ENCODE assay signal across 8 mouse cellular contexts in genomic region chr19:10266196-10266850, GRCm38 (mm10). TPM values are rescaled to one million over a fixed set of nuclear protein-coding genes. Genes with fewer than 3 reads are reported as not detected.
DNase-seq lines count a peak whose midpoint lies in the region; ATAC-seq and TF ChIP-seq lines count a peak whose summit lies in the region.

No protein-coding gene starts in this region.

- H3K9me3 ChIP-seq in embryonic facial prominence, embryonic 15.5 days (replicated peaks) = no peaks in the 10 kb centered on the region
- H3K9me3 ChIP-seq in heart, embryonic 13.5 days = no peaks in the 10 kb centered on the region
- H3K9me3 ChIP-seq in liver, embryonic 14.5 days (ENCODE audit: control insufficient read depth, low read length) = no peaks in the 10 kb centered on the region
- no peaks in the 10 kb centered on the region for H3K9me3 ChIP-seq in neural tube, embryonic 12.5 days
- H3K9me3 ChIP-seq in stomach, postnatal 0 days (ENCODE audit: control insufficient read depth, low read length) = no peaks in the 10 kb centered on the region

- no peaks in the 10 kb centered on the region for H3K36me3 ChIP-seq in embryonic facial prominence, embryonic 15.5 days
- no peaks in the 10 kb centered on the region for H3K36me3 ChIP-seq in heart, embryonic 13.5 days
- H3K36me3 ChIP-seq in liver, embryonic 14.5 days (replicated peaks; ENCODE audit: control insufficient read depth, insufficient read depth, low read depth) = no peaks in the 10 kb centered on the region
- H3K36me3 ChIP-seq in neural tube, embryonic 12.5 days = no peaks in the 10 kb centered on the region
- H3K36me3 ChIP-seq in stomach, postnatal 0 days (ENCODE audit: control insufficient read depth, insufficient read depth, low read length) = no peaks in the 10 kb centered on the region; the same call in 1 of the 2 replicates

- H3K4me2 ChIP-seq in embryonic facial prominence, embryonic 15.5 days (replicated peaks) = no peak overlapping the region
- peak overlapping the region; percentile 36 for H3K4me2 ChIP-seq in heart, embryonic 13.5 days
- H3K4me2 ChIP-seq in liver, embryonic 14.5 days (ENCODE audit: low read depth) = no peak overlapping the region
- no peak overlapping the region for H3K4me2 ChIP-seq in neural tube, embryonic 12.5 days (replicated peaks)
- no peak overlapping the region for H3K4me2 ChIP-seq in stomach, postnatal 0 days (replicated peaks; ENCODE audit: low read depth)

- no peak overlapping the region; the same call in 1 of the 2 replicates for H3K27ac ChIP-seq in embryonic facial prominence, embryonic 15.5 days (replicated peaks)
- peak overlapping the region; percentile 45 for H3K27ac ChIP-seq in heart, embryonic 13.5 days (replicated peaks)
- H3K27ac ChIP-seq in liver, embryonic 14.5 days = no peak overlapping the region
- H3K27ac ChIP-seq in neural tube, embryonic 12.5 days = no peak overlapping the region
- peak overlapping the region; percentile 82 for H3K27ac ChIP-seq in stomach, postnatal 0 days (replicated peaks)

- 22% methylated on average over 14 of the region's 14 CpGs for WGBS in embryonic facial prominence, embryonic 15.5 days
- 18% methylated on average over 14 of the region's 14 CpGs for WGBS in heart, embryonic 13.5 days
- WGBS in liver, embryonic 14.5 days (ENCODE audit: insufficient replicate concordance) = 21% methylated on average over 14 of the region's 14 CpGs
- WGBS in neural tube, embryonic 12.5 days = 26% methylated on average over 14 of the region's 14 CpGs
- 17% methylated on average over 14 of the region's 14 CpGs for WGBS in stomach, postnatal 0 days

- peak; percentile 36 for ATAC-seq in embryonic facial prominence, embryonic 15.5 days (ENCODE audit: insufficient number of reproducible peaks, low FRiP score, low TSS enrichment, low read depth)
- no peak for ATAC-seq in heart, embryonic 13.5 days (ENCODE audit: extremely low read depth, insufficient number of reproducible peaks, low FRiP score, low TSS enrichment)
- ATAC-seq in liver, embryonic 14.5 days (ENCODE audit: insufficient read depth) = peak; percentile 47; the same call in 1 of the 2 replicates
- ATAC-seq in neural tube, embryonic 12.5 days (ENCODE audit: low FRiP score, low read depth) = peak; percentile 41; the same call in 1 of the 2 replicates
- peak; percentile 70 for ATAC-seq in stomach, postnatal 0 days (ENCODE audit: low FRiP score, low TSS enrichment)

- H3K4me1 ChIP-seq in embryonic facial prominence, embryonic 15.5 days = peaks cover 14% of the 10 kb centered on the region
- H3K4me1 ChIP-seq in heart, embryonic 13.5 days = peaks cover 14% of the 10 kb centered on the region
- no peaks in the 10 kb centered on the region for H3K4me1 ChIP-seq in liver, embryonic 14.5 days (replicated peaks; ENCODE audit: control insufficient read depth in 2 of 2, insufficient read depth in 2 of 2, low read length in 1 of 2)
- peaks cover 8% of the 10 kb centered on the region for H3K4me1 ChIP-seq in neural tube, embryonic 12.5 days
- no peaks in the 10 kb centered on the region for H3K4me1 ChIP-seq in stomach, postnatal 0 days (replicated peaks; ENCODE audit: control insufficient read depth, insufficient read depth)

- no peak overlapping the region for H3K4me3 ChIP-seq in embryonic facial prominence, embryonic 15.5 days (replicated peaks)
- H3K4me3 ChIP-seq in heart, embryonic 13.5 days = 0 out of 2 replicates have a peak overlapping the region, but pooled peaks have one; percentile 1
- H3K4me3 ChIP-seq in liver, embryonic 14.5 days (ENCODE audit: insufficient read depth in 1 of 2, low read depth in 2 of 2, low read length in 2 of 2) = no peak overlapping the region
- no peak overlapping the region for H3K4me3 ChIP-seq in neural tube, embryonic 12.5 days
- H3K4me3 ChIP-seq in stomach, postnatal 0 days (ENCODE audit: low read depth, low read length) = no peak overlapping the region

- peak; percentile 78 for DNase-seq in 416B (ENCODE audit: low read depth)
- DNase-seq in adrenal gland, postnatal 36 days = peak; percentile 79 to 87
- DNase-seq in kidney, postnatal 10 days = peak; percentile 92
- peak in 2 of 3 experiments; percentile 20 to 37 for DNase-seq in liver, embryonic 14.5 days (ENCODE audit: low read depth in 3 of 3, low spot score in 3 of 3)
- peak; percentile 90 for DNase-seq in stomach, postnatal 0 days (ENCODE audit: low spot score)

- H3K27me3 ChIP-seq in embryonic facial prominence, embryonic 15.5 days = no peaks in the 10 kb centered on the region
- peaks cover 39% of the 10 kb centered on the region for H3K27me3 ChIP-seq in heart, embryonic 13.5 days (replicated peaks)
- H3K27me3 ChIP-seq in liver, embryonic 14.5 days (ENCODE audit: control insufficient read depth, insufficient read depth, low read length) = no peaks in the 10 kb centered on the region
- H3K27me3 ChIP-seq in neural tube, embryonic 12.5 days (replicated peaks) = peaks cover 62% of the 10 kb centered on the region
- H3K27me3 ChIP-seq in stomach, postnatal 0 days (ENCODE audit: control insufficient read depth, insufficient read depth, low read length) = no peaks in the 10 kb centered on the region

- H3K9ac ChIP-seq in embryonic facial prominence, embryonic 15.5 days = no peak overlapping the region
- H3K9ac ChIP-seq in heart, embryonic 13.5 days = peak overlapping the region; percentile 70
- no peak overlapping the region for H3K9ac ChIP-seq in liver, embryonic 14.5 days (replicated peaks)
- no peak overlapping the region for H3K9ac ChIP-seq in neural tube, embryonic 12.5 days
- H3K9ac ChIP-seq in stomach, postnatal 0 days (ENCODE audit: low read length) = no peak overlapping the region

- no peak for TF ChIP-seq EP300 in liver, embryonic 14.5 days (IDR thresholded peaks at IDR 0.05; ENCODE audit: low read depth)
- no peak for TF ChIP-seq EP300 in stomach, postnatal 0 days (optimal IDR thresholded peaks at IDR 0.05)

- peak; percentile 84 for TF ChIP-seq CTCF in liver, embryonic 14.5 days (IDR thresholded peaks at IDR 0.05; ENCODE audit: low read depth)
- TF ChIP-seq CTCF in stomach, postnatal 0 days (IDR thresholded peaks at IDR 0.05; ENCODE audit: low read depth) = peak; percentile 96

RNA-seq across cellular contexts. Expression of gene Myrf, which starts 25.8 kb away (rescaled TPM):
- 1 to 10 TPM; 1.4 to 1.7 TPM for total RNA-seq in adrenal gland, postnatal 36 days (2021)
- 0.41 and 0.65 TPM in 2 replicates for polyA plus RNA-seq in embryonic facial prominence, embryonic 15.5 days (2015; fragmentation: Nextera tagmentation; extraction: Ambion mirVana)
- 8.4 and 11.1 TPM in 2 replicates for polyA plus RNA-seq in heart, embryonic 13.5 days (2015; fragmentation: Nextera tagmentation; extraction: Ambion mirVana)
- 6.4 and 9.1 TPM in 2 replicates for polyA plus RNA-seq in liver, embryonic 14.5 days (2012; rRNA removed)
- 3.5 and 3.7 TPM in 2 replicates for polyA plus RNA-seq in liver, embryonic 14.5 days (2014; fragmentation: Nextera tagmentation; extraction: Ambion mirVana)
- 1.0 and 1.4 TPM in 2 replicates for polyA plus RNA-seq in neural tube, embryonic 12.5 days (2016; fragmentation: Nextera tagmentation; extraction: Ambion mirVana)
- polyA plus RNA-seq in stomach, postnatal 0 days (2015; fragmentation: Nextera tagmentation; extraction: Ambion mirVana) = 9.6 and 10.7 TPM in 2 replicates

RNA-seq across cellular contexts. Expression of gene Dagla, which starts 38.4 kb away (rescaled TPM):
- 1 to 10 TPM; 4.0 to 5.6 TPM for total RNA-seq in adrenal gland, postnatal 36 days (2021)
- 2.8 and 3.5 TPM in 2 replicates for polyA plus RNA-seq in embryonic facial prominence, embryonic 15.5 days (2015; fragmentation: Nextera tagmentation; extraction: Ambion mirVana)
- 0.96 and 0.99 TPM in 2 replicates for polyA plus RNA-seq in heart, embryonic 13.5 days (2015; fragmentation: Nextera tagmentation; extraction: Ambion mirVana)
- 0.30 and 0.32 TPM in 2 replicates for polyA plus RNA-seq in liver, embryonic 14.5 days (2012; rRNA removed)
- 0.09 and 0.19 TPM in 2 replicates for polyA plus RNA-seq in liver, embryonic 14.5 days (2014; fragmentation: Nextera tagmentation; extraction: Ambion mirVana)
- polyA plus RNA-seq in neural tube, embryonic 12.5 days (2016; fragmentation: Nextera tagmentation; extraction: Ambion mirVana) = 4.9 and 5.0 TPM in 2 replicates
- polyA plus RNA-seq in stomach, postnatal 0 days (2015; fragmentation: Nextera tagmentation; extraction: Ambion mirVana) = 1.3 and 1.7 TPM in 2 replicates

Comparison
In these comparisons a context has a peak if more than half of its experiments do, and no peak if none do; other contexts are left out.
1. DNase-seq: peak in every context shown above with its lines; median percentile 92 in kidney, postnatal 10 days; 90 in stomach, postnatal 0 days; 83 in adrenal gland, postnatal 36 days; 78 in 416B; 28 in liver, embryonic 14.5 days.
2. H3K27ac ChIP-seq: peak in heart, embryonic 13.5 days (single experiment) and stomach, postnatal 0 days (single experiment); none in embryonic facial prominence, embryonic 15.5 days (single experiment), liver, embryonic 14.5 days (single experiment) and neural tube, embryonic 12.5 days (single experiment).